Mouse (Mus musculus): Measurements from ENCODE around the gene Cdca8.
"Not testable (repeated sequence)": the region's sequence is repeated elsewhere in the genome, so short reads cannot be mapped to it uniquely, and the experiment has no call there.

Gene Cdca8

DNA sequence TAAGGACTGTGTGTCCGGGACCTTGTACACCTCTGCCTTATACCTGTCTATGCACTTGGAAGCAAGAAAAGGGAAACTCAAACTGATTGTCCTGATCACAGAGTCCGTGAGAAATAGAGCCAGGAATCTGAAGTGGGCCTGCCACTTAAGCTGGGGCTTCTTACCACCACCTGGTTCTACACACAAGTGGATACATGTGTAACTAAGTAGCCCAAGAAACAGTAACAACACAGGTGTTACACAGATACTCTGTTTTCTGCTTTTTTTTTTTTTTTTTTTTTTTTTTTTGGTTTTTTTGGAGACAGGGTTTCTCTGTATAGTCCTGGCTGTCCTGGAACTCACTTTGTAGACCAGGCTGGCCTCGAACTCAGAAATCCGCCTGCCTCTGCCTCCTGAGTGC is at the start of gene Cdca8:
TSS of gene Cdca8 (minus strand) at position 101 of the 400 bp plus-strand sequence.
- DNase-seq: not testable (repeated sequence)

DNA sequence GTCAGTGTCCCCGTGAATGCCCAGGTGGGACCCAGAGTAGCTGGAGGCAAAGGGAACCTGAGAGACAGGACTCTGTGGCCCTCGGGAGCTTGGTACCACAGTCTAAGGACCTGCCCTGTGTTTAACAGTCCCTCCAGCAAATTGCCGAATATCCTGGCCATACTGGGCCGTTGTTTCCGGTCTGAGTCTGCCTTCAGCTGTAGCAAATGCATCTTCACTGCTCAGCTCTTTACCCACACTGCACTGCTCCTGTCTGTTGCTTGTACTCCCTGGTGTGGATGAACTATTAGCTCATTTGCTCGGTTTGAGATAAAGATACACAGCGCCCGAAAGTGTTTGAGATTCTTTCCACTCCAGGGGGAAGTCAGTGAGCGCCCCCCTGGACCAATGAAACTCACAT is 49.3 kb upstream of the Cdca8 start:
- DNase-seq: no peak

DNA sequence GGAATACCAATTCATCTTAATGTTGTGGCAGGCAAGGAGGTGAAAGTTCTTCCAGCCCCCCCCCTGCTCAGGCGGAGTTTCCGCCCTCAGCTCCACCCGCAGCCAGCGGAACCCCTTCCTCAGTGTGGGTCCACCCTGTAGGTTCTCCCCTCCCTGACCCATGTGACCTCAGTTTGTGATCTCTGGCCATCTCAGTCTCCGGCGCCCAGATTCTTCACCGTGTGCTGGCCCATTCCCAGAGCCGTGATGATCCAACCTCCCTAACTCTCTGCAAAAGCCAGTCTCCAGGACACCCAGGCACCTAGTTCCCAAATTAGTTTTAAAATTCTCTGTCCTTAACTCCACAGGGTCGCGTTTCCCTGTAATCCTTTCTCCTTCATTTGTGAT is 48.6 kb upstream of the Cdca8 start:
- no peak for DNase-seq

DNA sequence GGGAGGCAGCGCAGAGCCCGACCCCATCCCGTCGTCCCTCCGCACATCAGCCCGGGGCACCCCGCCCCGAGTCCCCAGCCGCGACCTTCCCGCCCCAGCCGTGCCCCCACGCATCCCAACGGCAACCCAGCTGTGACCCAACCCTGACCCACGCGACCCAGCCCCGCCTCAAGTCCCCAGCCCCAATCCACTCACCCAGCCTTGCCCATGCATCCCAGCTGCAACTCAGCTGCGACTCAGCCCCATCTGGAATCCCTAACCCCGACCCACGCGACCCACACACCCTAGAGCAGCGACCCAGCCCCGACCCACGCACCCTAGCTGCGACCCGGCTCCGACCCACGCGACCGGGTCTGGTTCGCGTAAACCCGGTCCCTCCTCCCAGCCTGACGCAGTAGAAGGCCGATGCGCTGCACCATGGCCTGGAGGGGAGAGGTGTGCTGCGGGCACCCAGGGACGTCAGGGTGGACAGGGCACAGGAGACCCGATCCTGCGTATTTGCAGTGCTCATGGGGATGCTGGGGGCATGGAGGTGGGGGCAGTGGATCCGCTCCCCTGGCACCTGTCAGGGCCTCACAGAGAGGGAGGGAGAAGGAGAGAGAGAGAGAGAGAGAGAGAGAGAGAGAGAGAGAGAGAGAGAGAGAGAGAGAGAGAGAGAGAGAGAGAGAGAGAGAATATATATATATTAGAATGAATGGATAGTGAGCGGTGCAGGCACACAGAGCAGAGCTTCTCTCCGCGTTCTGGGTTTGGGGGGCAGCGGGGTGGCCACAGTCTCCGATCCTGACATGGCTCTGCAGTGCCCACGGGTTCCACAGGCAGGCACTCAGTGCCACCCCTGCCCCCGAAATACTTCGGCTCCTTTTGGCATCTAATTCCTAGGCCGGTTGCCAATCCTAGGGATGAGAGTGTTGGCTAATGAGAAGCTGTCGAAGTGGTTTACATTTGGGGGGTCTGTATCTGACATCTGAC is 47.9 kb upstream of the Cdca8 start:
- no peak for DNase-seq

DNA sequence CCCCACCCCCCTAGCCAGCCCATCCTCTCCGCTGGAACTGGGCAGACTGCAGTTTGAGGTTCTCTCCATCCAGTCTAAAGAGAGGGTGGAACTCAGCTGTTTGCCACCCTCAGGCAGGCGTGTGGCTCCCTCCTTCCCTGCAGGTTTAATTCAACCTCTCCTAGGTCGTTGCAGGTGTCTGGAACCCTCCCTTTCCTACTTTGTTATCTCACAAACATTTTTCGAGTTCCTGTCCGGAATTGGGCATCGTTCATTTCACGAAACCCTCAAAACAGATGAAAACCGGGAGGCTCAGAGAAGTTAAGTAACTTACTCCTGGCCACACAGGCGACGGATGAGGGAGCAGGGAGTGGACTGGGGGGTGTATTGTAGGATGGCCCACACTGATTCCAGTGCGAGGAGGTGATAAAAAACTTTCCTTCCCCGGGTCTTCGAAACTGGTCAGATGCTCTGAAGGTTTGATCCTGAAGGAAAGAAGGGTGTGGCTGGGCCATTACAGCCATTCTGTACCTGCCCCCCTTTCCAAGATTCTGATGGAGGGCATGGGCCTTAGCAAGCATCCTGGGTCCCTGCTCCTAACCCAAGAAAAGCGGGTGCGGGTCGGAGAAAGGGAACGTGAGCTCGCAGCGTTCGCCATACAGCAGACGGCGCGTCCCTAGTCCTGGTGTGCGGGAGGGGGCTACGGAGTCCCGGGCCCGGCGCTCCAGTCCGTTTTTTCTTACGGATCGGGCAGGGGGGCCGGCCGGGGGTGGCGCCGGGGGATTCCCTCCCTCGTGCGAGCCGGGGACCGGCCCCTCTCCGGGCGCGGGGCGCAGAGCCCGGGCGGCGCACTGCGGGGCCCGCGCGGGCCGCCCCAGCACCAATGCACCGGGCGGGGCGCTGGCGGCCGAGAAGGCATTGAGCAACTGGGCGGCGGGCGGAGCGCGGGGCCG is 46.8 kb upstream of the Cdca8 start, which contains the start of gene Rspo1:
TSS of gene Rspo1 (plus strand) at position 760 of the 932 bp plus-strand sequence.
- DNase-seq: no peak

DNA sequence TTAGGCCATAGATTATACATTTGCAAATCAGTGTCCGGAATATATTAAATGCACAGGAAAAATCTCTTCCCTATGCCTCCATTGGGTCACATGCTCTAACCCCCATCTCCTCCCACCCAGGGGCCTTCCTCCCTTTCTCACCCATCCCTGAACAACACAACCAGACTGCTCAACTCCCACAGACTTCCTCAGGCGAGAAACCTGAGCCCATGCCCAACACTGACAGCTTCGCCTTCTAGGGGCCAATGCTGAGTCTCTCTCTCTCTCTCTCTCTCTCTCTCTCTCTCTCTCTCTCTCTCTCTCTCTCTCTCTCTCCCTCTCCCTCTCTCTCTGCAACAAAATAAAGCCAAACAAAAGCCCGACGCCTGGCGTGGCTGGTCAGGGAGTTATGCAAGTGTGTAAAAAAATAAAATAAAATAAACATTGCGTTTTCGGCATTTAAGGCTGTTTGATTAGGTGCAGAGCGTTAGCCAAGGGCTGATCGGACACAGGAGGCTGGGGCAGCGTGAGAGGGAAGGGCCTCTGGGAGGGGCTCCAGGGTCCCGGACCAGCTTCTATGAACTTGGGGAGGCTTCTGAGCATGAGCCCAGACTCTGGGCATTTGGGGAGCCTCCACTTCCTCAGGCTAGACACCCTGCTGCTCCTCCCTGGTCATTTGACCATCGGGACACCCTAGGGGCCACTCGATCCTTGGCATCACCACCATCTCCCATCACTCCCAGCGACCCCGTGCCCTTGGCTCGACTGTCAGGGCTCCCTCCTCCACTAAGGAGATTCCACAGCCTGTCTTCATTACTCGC is 46.0 kb upstream of the Cdca8 start:
- DNase-seq: no peak

DNA sequence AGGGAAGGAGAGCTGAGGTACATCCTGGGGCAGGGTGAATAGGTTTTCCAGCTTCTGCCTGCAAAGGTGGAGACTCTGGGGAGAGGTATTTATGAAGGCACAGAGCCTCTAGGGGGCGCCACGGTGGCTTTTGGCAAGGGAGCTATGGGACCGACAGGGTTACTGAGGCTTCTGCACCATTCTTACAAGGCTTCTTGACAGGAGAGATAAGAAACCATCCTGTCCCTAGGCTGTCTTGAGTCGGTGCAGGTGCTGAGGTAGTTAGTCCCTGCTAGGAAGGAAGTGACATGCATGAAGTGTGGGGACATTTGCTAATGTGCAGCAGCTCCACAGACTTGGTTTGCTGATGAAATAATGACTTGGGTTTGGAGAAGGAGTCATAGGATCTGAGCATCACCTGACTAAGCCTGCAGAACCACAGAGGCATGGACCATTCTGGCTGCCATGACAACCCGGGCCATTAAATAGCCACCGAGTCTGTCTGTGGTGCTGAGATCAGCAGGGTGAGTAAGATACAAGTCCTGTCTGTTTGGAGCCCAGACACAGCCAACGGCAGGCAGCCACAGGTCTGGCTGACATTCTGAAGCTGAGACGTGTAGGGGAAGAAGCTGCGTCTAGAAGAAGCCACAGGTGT is 44.9 kb upstream of the Cdca8 start:
- DNase-seq: peak; percentile 57

DNA sequence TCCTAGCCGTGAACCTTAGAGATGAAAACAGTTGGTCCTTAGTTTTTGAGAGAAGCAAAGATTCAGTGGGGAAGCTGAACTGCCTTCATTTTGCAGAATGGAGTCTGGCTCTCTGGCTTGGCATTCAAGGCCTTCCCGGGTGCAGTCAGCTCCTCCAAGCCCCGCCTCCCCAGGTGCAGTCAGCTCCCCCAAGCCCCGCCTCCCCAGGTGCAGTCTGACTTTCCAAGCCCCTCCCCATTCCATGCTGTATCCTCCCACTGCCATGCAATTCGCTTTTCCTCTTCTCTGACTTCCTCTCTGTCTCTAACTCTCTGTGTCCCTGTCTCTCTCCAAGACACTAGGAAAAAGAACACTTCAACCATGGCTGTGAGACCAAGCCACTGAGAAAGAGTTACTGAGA is 39.1 kb upstream of the Cdca8 start:
- no peak for DNase-seq

DNA sequence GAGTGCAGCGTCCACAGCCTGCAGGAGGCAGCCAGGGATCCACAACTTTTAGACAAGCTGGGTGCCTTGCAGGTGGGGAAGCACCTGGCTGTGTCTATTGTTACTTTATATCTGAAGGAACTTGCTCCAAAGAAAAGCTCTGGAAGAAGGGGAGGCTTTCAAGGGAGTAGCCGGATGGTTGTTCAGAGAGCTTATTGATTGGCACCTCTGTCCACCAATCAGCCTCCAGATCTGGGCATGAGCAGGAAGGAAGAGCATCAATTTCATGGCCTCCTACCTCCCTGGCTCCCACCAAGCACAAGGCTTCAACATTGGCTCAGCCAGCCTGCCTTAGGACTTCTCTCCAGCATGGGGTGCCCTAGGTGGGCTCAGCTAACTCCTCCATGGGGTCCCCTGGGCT is 34.2 kb upstream of the Cdca8 start:
- no peak for DNase-seq

DNA sequence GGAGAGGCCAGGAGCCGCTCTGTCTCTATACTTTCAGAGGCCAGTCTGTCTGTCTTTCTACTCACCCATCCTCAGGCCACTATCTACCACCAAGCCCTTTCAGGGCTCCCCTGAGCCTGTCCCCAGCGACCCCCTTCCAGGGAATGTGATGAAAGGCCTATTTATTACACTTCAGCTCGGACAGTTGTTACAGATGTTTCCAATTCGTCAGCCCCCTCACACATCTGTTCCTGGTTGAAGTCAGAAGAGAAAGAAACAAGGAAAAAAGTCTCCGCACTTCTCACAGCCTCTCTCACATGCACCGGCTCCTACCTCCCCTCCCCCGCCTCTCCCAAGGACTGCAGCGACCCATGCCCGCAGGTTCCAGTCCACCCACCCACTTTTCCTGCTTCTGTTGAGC is 33.2 kb upstream of the Cdca8 start:
- no peak for DNase-seq

DNA sequence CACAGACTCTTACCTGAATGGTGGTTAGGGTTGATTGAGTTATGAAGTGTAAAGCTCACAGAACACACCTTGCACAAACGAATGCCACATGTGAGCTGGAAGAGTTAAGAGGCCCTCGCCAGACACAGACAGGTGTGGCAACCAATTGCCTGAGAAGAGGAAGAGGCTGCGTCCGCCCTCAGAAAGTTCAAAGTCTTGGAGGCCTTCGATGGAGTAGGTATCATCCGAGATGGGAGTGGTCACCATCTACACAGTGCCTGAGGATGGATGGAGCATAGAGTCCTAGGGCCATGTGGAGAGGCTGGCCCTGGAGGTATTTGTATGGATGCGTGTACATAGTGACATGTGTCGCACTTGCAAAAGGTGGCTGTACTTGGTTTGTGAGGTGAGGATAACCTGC is 32.0 kb upstream of the Cdca8 start:
- no peak for DNase-seq

DNA sequence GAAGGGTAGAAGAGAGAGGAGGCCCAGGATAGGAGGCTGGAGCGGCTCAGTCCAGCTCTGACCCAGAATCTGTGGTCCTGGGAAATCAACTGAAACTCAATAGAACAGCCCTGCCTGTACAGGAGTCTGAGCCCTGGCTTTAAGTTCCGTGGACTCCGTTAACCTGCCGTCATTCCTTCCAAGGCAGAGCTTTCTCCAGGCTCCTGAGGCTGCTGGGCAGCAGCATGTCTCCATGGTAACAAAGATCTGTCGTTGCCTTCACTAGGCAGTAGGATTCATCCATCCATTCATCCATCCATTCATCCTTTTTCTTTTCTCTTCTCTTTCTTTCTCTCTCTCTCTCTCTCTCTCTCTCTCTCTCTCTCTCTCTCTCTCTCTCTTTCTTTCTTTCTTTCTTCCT is 31.6 kb upstream of the Cdca8 start:
- no peak for DNase-seq

DNA sequence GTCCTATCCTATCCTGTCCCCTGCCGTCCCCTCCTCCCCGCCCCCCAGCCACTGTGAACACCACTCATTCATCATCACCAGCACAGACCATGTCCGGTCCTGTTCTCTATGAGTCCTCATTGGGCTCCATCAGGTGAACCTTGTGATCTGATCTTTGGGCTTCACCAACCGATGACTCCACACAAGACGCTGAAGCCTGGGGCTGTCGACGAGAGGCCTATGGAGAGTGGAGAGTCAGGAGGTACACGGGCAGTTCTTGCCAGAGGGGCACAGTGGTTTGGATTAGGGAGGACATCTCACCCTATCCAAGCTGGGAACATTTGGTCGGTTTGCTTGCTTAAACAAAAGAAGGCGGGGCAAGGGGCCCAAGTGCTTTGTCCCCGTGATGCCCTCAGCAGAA is 31.1 kb upstream of the Cdca8 start:
- no peak for DNase-seq

DNA sequence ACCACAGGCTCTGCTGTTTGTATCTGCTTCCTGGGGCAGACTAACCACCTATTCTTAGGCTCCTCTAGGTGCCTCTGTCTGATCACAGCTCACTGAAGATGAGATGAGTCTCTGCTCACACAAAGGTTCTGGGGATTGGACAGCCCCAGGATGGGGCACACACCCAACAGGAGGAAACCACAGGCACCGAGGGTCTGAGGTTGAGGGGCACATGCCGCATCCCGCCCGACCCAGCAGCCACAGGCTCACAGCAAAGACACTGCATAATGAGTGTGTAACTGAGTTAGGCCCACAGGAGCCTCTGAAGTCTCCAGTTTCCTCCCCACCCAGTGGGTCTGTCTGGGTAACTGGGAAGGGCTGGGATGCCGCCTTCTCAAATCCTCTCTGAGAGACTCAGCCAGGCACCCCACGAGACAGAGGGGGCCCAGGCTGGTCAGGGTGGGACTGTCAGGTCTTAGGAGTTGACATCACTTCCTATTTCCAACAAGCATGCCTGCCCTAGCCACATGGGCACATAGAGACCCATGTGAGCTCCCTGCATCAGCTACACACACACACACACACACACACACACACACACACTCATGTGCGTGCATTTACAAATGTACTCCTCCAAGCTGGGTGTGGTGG is 30.2 kb upstream of the Cdca8 start:
- DNase-seq: no peak

DNA sequence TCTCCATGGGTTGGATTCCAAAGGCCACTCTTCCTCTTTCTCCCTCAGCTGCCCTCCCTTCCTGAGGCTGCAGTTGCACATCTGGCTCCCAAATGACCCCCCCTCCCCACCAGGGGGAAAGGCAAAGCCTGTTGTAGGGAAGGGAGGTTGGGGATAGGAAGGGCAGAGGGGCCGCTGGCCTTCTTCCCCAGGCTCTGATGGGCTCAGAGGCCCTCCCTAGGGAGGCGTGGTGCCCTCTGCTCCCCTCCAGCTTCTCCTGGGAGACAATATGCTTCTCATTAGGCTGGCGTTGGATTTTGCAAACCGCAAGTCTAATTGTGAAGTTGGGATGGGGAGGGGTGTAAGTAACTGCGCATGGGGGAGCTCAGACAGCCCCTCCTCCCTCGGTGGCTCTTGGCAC is 29.6 kb upstream of the Cdca8 start:
- DNase-seq: no peak

DNA sequence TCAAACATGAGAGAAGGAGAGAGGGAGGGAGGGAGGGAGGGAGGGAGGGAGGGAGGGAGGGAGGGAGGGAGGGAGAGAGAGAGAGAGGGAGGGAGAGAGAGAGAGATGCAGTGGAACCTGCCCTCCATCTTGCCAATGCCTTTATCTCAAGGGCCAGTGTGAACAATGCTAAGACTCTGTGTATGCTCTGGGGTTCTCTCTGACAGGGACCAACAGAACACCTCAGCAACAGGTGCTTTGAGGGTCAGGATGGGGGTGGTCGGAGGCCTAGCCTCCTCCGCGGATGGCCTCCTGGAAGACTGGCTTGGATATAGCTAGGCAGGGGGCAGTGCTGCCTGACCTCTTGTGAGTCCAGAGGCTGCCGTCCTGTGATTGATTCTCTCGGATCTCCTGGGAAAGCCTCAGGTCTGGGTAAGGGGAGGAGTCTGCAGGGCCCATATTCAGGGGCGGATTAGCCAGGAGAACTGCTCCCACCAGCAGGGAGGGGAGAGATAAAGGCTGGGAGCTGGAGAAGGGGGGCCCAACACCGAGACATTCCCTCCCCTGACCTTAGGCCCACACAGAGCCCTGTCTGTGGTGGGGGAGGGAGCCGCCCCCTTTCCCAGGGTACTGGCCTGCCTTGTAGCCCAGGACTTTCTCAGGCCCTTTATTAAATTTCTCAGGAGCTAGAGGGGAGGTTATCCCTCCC is 25.9 kb upstream of the Cdca8 start:
- no peak for DNase-seq

DNA sequence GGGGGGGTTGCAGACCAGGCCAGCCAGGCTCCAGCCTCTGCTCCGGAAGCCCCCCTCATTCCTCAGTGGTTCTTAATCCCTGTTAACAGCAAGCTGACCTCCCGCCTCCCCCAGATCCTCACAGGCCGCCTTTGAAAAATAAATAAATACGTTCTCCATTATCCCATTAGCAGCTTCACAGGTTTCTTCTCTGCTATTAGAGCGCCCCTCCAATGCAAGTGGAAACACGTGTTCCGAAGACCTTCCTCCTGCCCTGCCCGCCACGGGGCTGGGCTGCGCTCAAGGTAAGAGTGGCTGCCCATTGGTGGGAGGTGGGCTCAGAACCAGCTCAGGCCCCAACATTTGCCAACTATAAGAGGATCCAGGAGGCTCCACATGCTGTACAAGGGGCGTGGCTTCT is 23.5 kb upstream of the Cdca8 start:
- no peak for DNase-seq

DNA sequence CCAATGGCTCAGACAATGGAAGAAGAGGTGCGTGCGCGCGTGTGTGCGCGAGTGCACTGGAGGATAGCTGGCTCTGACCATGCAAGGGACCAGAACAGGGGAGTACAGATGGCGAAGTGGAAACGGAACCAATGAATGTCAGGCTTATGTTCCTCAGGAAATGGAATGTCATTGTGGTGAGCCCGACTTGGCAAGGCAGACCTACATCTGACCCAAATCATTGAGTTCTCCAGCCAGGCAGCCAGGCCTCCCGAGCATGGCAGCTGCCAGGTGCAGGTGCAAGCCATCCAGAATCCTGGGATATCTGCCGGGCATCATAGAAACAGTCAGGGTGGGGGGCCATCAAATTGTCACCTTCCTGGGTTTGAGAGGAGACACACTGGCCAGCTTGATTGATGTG is 21.8 kb upstream of the Cdca8 start:
- no peak for DNase-seq

DNA sequence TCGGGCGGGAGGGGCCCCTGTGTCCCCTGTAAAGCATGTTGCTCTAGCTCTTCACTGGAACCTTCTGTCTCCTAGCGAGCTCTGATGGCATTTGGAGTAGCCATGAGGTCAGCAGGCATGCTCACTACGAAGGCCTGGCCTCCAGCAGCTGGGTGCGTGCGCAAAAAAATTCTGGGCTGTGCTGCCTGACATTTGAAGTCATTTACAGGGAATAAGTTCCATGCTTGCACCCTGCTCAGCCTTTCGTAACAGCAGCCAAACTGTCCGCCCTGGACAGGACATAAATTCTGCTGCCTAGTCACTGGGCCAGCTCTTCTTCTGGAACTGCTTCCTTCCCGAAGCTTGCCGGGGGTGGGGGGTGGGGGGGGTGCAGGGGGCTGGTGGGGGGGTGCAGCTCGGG is 20.0 kb upstream of the Cdca8 start:
- no peak for DNase-seq

DNA sequence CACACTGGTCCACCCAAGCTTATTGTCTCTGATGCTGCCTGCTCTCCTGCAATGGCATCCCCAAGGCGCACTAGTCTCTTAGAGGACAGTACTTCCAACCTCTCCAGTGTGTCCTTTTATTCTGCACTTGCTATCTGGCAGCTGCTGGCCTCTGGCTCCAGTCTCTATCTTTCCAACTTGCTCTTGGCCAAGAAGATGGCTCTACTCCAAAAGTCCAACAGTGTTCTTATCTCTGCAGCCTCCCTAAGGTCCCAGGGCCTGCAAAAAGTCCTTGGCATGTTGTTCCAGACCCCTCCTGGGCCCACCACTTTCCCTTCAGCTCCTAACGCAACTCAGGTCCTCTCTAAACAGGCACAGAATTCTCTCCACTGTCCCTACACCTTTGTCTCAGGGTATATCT is 18.2 kb upstream of the Cdca8 start:
- DNase-seq: no peak

DNA sequence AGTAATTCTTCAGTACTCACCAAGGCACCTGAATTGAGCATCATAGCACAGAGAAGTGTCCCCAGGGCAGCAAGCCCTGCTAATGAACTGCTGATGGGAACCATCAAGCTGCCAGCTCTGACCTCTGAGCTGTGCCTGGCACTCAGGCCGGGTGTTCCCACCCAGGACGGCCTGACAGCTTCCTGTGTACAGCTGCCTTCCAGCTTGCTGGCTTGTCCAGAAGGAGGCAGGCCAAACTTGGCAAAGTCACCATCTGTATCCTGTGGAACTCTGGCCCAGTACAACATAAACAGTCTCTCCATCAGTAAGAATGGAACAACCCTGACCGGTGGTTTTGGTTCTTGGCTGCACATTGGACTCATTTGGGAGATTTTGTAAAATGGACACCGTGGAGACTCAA is 14.4 kb upstream of the Cdca8 start:
- DNase-seq: no peak

All from thymus, postnatal 14 days (tissue).